Mouse (Mus musculus): Measurements from ENCODE around the gene Rasl11b. TPM values are rescaled to one million over a fixed set of nuclear protein-coding genes. Genes with fewer than 3 reads are reported as not detected.

Gene Rasl11b
- polyA plus RNA-seq, 1 experiment from 2014 or later, result 4.7 TPM

DNA sequence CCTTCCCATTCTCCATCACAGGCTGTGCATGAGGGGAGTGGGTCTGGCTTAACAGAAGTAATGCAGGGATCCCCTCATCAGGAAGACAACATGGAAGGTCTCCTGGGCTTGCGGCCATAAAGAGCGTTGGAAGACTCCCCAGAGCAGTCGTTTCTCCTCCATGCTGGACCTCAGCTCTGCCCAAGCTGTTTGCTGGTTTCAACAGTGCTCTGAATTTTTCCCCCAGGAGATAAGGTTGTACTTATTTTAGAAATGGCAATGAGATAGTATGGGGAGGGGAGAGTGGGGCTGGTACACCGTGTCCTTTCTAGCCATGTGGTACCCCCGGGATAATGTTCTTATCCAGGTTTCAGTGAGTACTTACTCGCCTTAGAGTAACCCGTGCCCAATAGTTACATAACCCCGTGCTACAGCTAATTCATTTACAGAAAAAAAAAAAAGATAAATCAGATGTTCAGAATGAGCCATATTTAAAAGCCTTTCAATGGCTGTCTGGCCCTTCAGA lies 50.6 kb downstream of the Rasl11b start:
- Histone ChIP-seq H3K27ac (ENCODE audit: low read length) (no peak overlapping the region), H3K9ac (ENCODE audit: low read depth, low read length) (no peak overlapping the region), H3K36me3 (ENCODE audit: control insufficient read depth, insufficient read depth) (no peaks in the 10 kb centered on the region), H3K27me3 (ENCODE audit: control insufficient read depth, insufficient read depth, low read depth, low read length) (no peaks in the 10 kb centered on the region), H3K9me3 (replicated peaks; ENCODE audit: control insufficient read depth, low read length) (no peaks in the 10 kb centered on the region), H3K4me1 (ENCODE audit: control insufficient read depth, low read depth, low read length) (no peaks in the 10 kb centered on the region), H3K4me2 (ENCODE audit: low read depth, low read length) (no peak overlapping the region), H3K4me3 (ENCODE audit: low read depth, low read length) (no peak overlapping the region)
- no peak for ATAC-seq (ENCODE audit: low read depth)
- WGBS (ENCODE audit: insufficient replicate concordance), result 62% methylated on average over 8 of the region's 8 CpGs

GRCm38 (mm10) chr5:74246453-74246852 lies 51.4 kb downstream of the Rasl11b start:
- Histone ChIP-seq H3K36me3 (ENCODE audit: control insufficient read depth, insufficient read depth) (no peaks in the 10 kb centered on the region), H3K27me3 (ENCODE audit: control insufficient read depth, insufficient read depth, low read depth, low read length) (no peaks in the 10 kb centered on the region), H3K4me3 (ENCODE audit: low read depth, low read length) (no peak overlapping the region), H3K9me3 (replicated peaks; ENCODE audit: control insufficient read depth, low read length) (no peaks in the 10 kb centered on the region), H3K9ac (ENCODE audit: low read depth, low read length) (no peak overlapping the region), H3K27ac (ENCODE audit: low read length) (no peak overlapping the region), H3K4me2 (ENCODE audit: low read depth, low read length) (no peak overlapping the region), H3K4me1 (ENCODE audit: control insufficient read depth, low read depth, low read length) (no peaks in the 10 kb centered on the region)
- no peak for ATAC-seq (ENCODE audit: low read depth)
- 73% methylated on average over 4 of the region's 4 CpGs for WGBS (ENCODE audit: insufficient replicate concordance)

DNA sequence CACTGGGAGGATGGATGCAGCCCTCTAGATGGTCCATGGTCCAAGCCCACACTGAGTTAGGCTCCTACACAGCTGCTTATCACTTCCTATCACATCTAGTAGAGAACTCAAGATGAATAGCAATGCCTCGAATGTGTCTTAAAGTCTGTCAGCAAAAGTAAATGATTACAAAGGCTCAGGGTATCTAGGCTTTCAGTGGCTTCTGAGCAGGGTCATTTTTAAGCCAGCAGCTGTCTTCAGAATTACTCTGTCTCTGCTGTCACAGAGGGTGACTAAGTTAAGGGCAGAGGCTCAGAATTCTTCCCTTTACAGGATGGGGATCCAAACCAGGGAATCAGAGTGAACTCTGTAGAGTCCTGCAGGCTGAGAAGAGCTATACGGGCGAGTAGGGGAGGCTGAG lies 51.9 kb downstream of the Rasl11b start:
- WGBS (ENCODE audit: insufficient replicate concordance), result 54% methylated on average over 3 of the region's 3 CpGs
- Histone ChIP-seq H3K9me3 (replicated peaks; ENCODE audit: control insufficient read depth, low read length) (no peaks in the 10 kb centered on the region), H3K9ac (ENCODE audit: low read depth, low read length) (no peak overlapping the region), H3K4me2 (ENCODE audit: low read depth, low read length) (no peak overlapping the region), H3K27me3 (ENCODE audit: control insufficient read depth, insufficient read depth, low read depth, low read length) (no peaks in the 10 kb centered on the region), H3K4me3 (ENCODE audit: low read depth, low read length) (no peak overlapping the region), H3K4me1 (ENCODE audit: control insufficient read depth, low read depth, low read length) (no peaks in the 10 kb centered on the region), H3K36me3 (ENCODE audit: control insufficient read depth, insufficient read depth) (no peaks in the 10 kb centered on the region), H3K27ac (ENCODE audit: low read length) (no peak overlapping the region)
- ATAC-seq (ENCODE audit: low read depth), result no peak

Other genes starting within 250 kb of the Rasl11b start
- gene Usp46, start 126.9 kb upstream of the Rasl11b start, polyA plus RNA-seq (2015; fragmentation: Nextera tagmentation; extraction: Ambion mirVana), result 18.9 and 20.0 TPM in 2 replicates